In genomic region chr12:12316956-12317355, GRCm38 (mm10) we compare ENCODE assay signal across 9 mouse cellular contexts. TPM values are rescaled to one million over a fixed set of nuclear protein-coding genes. Genes with fewer than 3 reads are reported as not detected.
DNase-seq lines count a peak whose midpoint lies in the region; ATAC-seq and TF ChIP-seq lines count a peak whose summit lies in the region.
"Had no signal": no experiment of that assay in that cellular context is flagged by ENCODE, and none has a peak within 500 bp of the region (broad histone marks: within the 10 kb centered on the region; RNA-seq: fewer than 3 reads in every experiment).

No protein-coding gene starts in this region.

- no peaks in the 10 kb centered on the region for H3K27me3 ChIP-seq in cerebellum, adult 2 months (ENCODE audit: control insufficient read depth, insufficient read depth, low read length)
- no peaks in the 10 kb centered on the region for H3K27me3 ChIP-seq in neural tube, embryonic 11.5 days (ENCODE audit: control insufficient read depth, insufficient read depth, low read length)
- no peaks in the 10 kb centered on the region for H3K27me3 ChIP-seq in neural tube, embryonic 15.5 days (replicated peaks)

- H3K9ac ChIP-seq in neural tube, embryonic 11.5 days (ENCODE audit: low read length) = no peak overlapping the region
- H3K9ac ChIP-seq in neural tube, embryonic 15.5 days (replicated peaks) = 0 out of 2 replicates have a peak overlapping the region, but pooled peaks have one; percentile 7

- no peaks in the 10 kb centered on the region for H3K4me1 ChIP-seq in cerebellum, adult 2 months (ENCODE audit: control insufficient read depth, insufficient read depth, low read length)
- peaks cover 14% of the 10 kb centered on the region for H3K4me1 ChIP-seq in neural tube, embryonic 11.5 days (ENCODE audit: control insufficient read depth, insufficient read depth, low read length)
- H3K4me1 ChIP-seq in neural tube, embryonic 15.5 days = peaks cover 43% of the 10 kb centered on the region

- H3K4me3 ChIP-seq in cerebellum, adult 2 months (replicated peaks; ENCODE audit: insufficient read depth, low read depth, low read length) = no peak overlapping the region
- H3K4me3 ChIP-seq in neural tube, embryonic 11.5 days (ENCODE audit: low read depth, low read length) = no peak overlapping the region
- no peak overlapping the region for H3K4me3 ChIP-seq in neural tube, embryonic 15.5 days (replicated peaks)

- TF ChIP-seq CTCF in cerebellum, adult 2 months (IDR thresholded peaks at IDR 0.05; ENCODE audit: borderline replicate concordance, insufficient read depth, low read depth, low read length) = no peak

- WGBS in cerebellum, adult 2 months = 32% methylated on average over 6 of the region's 6 CpGs
- WGBS in neural tube, embryonic 11.5 days = 67% methylated on average over 6 of the region's 6 CpGs
- 40% methylated on average over 6 of the region's 6 CpGs for WGBS in neural tube, embryonic 15.5 days

- H3K9me3 ChIP-seq in neural tube, embryonic 11.5 days (ENCODE audit: control insufficient read depth, low read length) = no peaks in the 10 kb centered on the region
- H3K9me3 ChIP-seq in neural tube, embryonic 15.5 days (replicated peaks) = no peaks in the 10 kb centered on the region

- H3K27ac ChIP-seq in cerebellum, adult 2 months (ENCODE audit: insufficient read depth, low read length) = no peak overlapping the region
- H3K27ac ChIP-seq in neural tube, embryonic 11.5 days (ENCODE audit: low read depth, low read length) = 0 out of 2 replicates have a peak overlapping the region, but pooled peaks have one; percentile 39
- peak overlapping the region; percentile 64 for H3K27ac ChIP-seq in neural tube, embryonic 15.5 days (replicated peaks)

- no peaks in the 10 kb centered on the region for H3K36me3 ChIP-seq in neural tube, embryonic 11.5 days (ENCODE audit: control insufficient read depth, insufficient read depth, low read length)
- H3K36me3 ChIP-seq in neural tube, embryonic 15.5 days = no peaks in the 10 kb centered on the region

- ATAC-seq in cerebellum, adult (ENCODE audit: insufficient number of reproducible peaks, low FRiP score, low TSS enrichment) = no peak
- no peak for ATAC-seq in neural tube, embryonic 11.5 days (ENCODE audit: insufficient read depth, low FRiP score, low TSS enrichment)
- ATAC-seq in neural tube, embryonic 15.5 days (ENCODE audit: low FRiP score) = no peak
- ATAC-seq in megakaryocyte, adult 5-6 weeks (ENCODE audit: poor library complexity, severe bottlenecking) = no peak

- TF ChIP-seq POLR2A in cerebellum, adult 2 months (IDR thresholded peaks at IDR 0.05; ENCODE audit: borderline replicate concordance, insufficient read depth, low read length) = no peak

- H3K4me2 ChIP-seq in neural tube, embryonic 11.5 days (ENCODE audit: low read depth) = no peak overlapping the region
- H3K4me2 ChIP-seq in neural tube, embryonic 15.5 days = no peak overlapping the region

- peak; percentile 34 to 36 for DNase-seq in cerebellum, adult 2 months
- DNase-seq in neural tube, embryonic 11.5 days (ENCODE audit: low spot score) = no peak
- DNase-seq in neural tube, embryonic 10.5 days (ENCODE audit: extremely low spot score, low spot score) = no peak
- peak; percentile 43 for DNase-seq in kidney, adult 9 months
- DNase-seq in embryo, embryonic 10.5 days (ENCODE audit: low spot score) = no peak

RNA-seq across cellular contexts. Expression of gene Fam49a, which starts 55.0 kb away (rescaled TPM):
- polyA plus RNA-seq in cerebellum, adult 2 months (2012; rRNA removed) = 19.6 and 21.7 TPM in 2 replicates
- 34.4 and 35.7 TPM in 2 replicates for polyA plus RNA-seq in neural tube, embryonic 11.5 days (2014; fragmentation: Nextera tagmentation; extraction: Ambion mirVana)
- polyA plus RNA-seq in neural tube, embryonic 15.5 days (2015; fragmentation: Nextera tagmentation; extraction: Ambion mirVana) = 58.2 and 59.1 TPM in 2 replicates
- 55.9 and 61.4 TPM in 2 replicates for total RNA-seq in megakaryocyte, adult 5-6 weeks (2015)
- total RNA-seq in megakaryocyte, adult 5-6 weeks (2017) = 59.8 and 63.4 TPM in 2 replicates
- polyA plus RNA-seq: C2C12 had no signal

Comparison
In these comparisons a context has a peak if more than half of its experiments do, and no peak if none do; other contexts are left out.
1. DNase-seq: peak in cerebellum, adult 2 months (2 of 2) and kidney, adult 9 months (single experiment); none in neural tube, embryonic 11.5 days (single experiment), neural tube, embryonic 10.5 days (single experiment) and embryo, embryonic 10.5 days (single experiment).